Mouse (Mus musculus) common myeloid progenitor, adult 5-6 weeks (primary cell): ENCODE results near the gene Crmp1. TPM values are rescaled to one million over a fixed set of nuclear protein-coding genes. Genes with fewer than 3 reads are reported as not detected.

Experiments used
- ATAC-seq: replicated peaks from 2 replicates; pipeline ENCODE4 v1.8.0; 2016; ENCODE audit warnings: low read depth, mild to moderate bottlenecking, moderate TSS enrichment, inconsistent platforms; ENCODE audit not compliant: poor library complexity, severe bottlenecking
- total RNA-seq: library from RNA; stranded (forward); fragments of 200-1000, 187-1606 nt; gene quantifications from 2 replicates; pipeline ENCODE4 v1.2.3, GENCODE M21; 2017

Crmp1 gene
- total RNA-seq, 1 experiment from 2014 or later = not detected

GRCm38 (mm10) chr5:37233010-37233557 is 8.7 kb upstream of the Crmp1 start:
- no peak for ATAC-seq

- ATAC-seq = no peak
Observed at GRCm38 (mm10) chr5:37238654-37239053, 3.1 kb upstream of the Crmp1 start.

GRCm38 (mm10) chr5:37240550-37240949 is 1.2 kb upstream of the Crmp1 start:
- ATAC-seq = 0 out of 2 replicates have a peak, but pooled peaks have one; percentile 30

- no peak for ATAC-seq
Observed at GRCm38 (mm10) chr5:37241224-37241623, 516 bp upstream of the Crmp1 start.

GRCm38 (mm10) chr5:37242360-37243168 is 824 bp downstream of the Crmp1 start:
- ATAC-seq = no peak

GRCm38 (mm10) chr5:37243169-37243886 is 1.6 kb downstream of the Crmp1 start:
- peak; percentile 74 for ATAC-seq

GRCm38 (mm10) chr5:37244161-37244560 is 2.4 kb downstream of the Crmp1 start:
- ATAC-seq = no peak

GRCm38 (mm10) chr5:37244666-37245242 is 3.0 kb downstream of the Crmp1 start:
- ATAC-seq = no peak

GRCm38 (mm10) chr5:37245651-37246050 is 3.9 kb downstream of the Crmp1 start:
- ATAC-seq = no peak

GRCm38 (mm10) chr5:37246138-37246910 is 4.6 kb downstream of the Crmp1 start:
- ATAC-seq = no peak

GRCm38 (mm10) chr5:37247456-37247855 is 5.7 kb downstream of the Crmp1 start:
- ATAC-seq = no peak

- ATAC-seq = no peak
Observed at GRCm38 (mm10) chr5:37248870-37249269, 7.1 kb downstream of the Crmp1 start.

- no peak for ATAC-seq
Observed at GRCm38 (mm10) chr5:37251596-37251995, 9.9 kb downstream of the Crmp1 start.

GRCm38 (mm10) chr5:37252101-37252804 is 10.5 kb downstream of the Crmp1 start:
- ATAC-seq = no peak

GRCm38 (mm10) chr5:37254523-37254922 is 12.8 kb downstream of the Crmp1 start:
- no peak for ATAC-seq

- ATAC-seq = no peak
Observed at GRCm38 (mm10) chr5:37256823-37257222, 15.1 kb downstream of the Crmp1 start.

- 0 out of 2 replicates have a peak, but pooled peaks have one; percentile 56 for ATAC-seq
Observed at GRCm38 (mm10) chr5:37257243-37257642, 15.5 kb downstream of the Crmp1 start.

GRCm38 (mm10) chr5:37261734-37262133 is 20.0 kb downstream of the Crmp1 start:
- ATAC-seq = no peak

- ATAC-seq = no peak
Observed at GRCm38 (mm10) chr5:37263816-37264215, 22.1 kb downstream of the Crmp1 start.
